Mouse (Mus musculus) urinary bladder, adult 18-20 months (tissue): ENCODE results near the gene Nsun3.
"Not testable (repeated sequence)": the region's sequence is repeated elsewhere in the genome, so short reads cannot be mapped to it uniquely, and the experiment has no call there.

Experiments
- DNase-seq, 2 experiments: peaks; one replicate each; pipeline ENCODE4 v3.0.0; 2022; ENCODE audit warnings: low spot score in 2 of 2, mixed read lengths in 2 of 2

Nsun3 gene

GRCm38 (mm10) chr16:62753079-62753478 is 33.5 kb downstream of the Nsun3 start:
- no peak for DNase-seq

GRCm38 (mm10) chr16:62745875-62746274 is 40.7 kb downstream of the Nsun3 start:
- no peak for DNase-seq

- no peak for DNase-seq
Observed at GRCm38 (mm10) chr16:62734359-62734758, 52.3 kb downstream of the Nsun3 start.

- no peak for DNase-seq
Observed at GRCm38 (mm10) chr16:62730291-62730690, 56.3 kb downstream of the Nsun3 start.

GRCm38 (mm10) chr16:62729846-62730245 is 56.8 kb downstream of the Nsun3 start:
- no peak for DNase-seq

GRCm38 (mm10) chr16:62718255-62718654 is 68.4 kb downstream of the Nsun3 start:
- not testable (repeated sequence) for DNase-seq

- DNase-seq, result no peak
Observed at GRCm38 (mm10) chr16:62690436-62690835, 96.2 kb downstream of the Nsun3 start.

- no peak for DNase-seq
Observed at GRCm38 (mm10) chr16:62686073-62686472, 100.5 kb downstream of the Nsun3 start.

- DNase-seq, result no peak
Observed at GRCm38 (mm10) chr16:62685494-62685893, 101.1 kb downstream of the Nsun3 start.
